Mouse (Mus musculus) embryonic facial prominence, embryonic 12.5 days (tissue): ENCODE measurements around the gene Pnliprp2. TPM values are rescaled to one million over a fixed set of nuclear protein-coding genes. Genes with fewer than 3 reads are reported as not detected.
A peak's percentile ranks its signal among the peaks of the same experiment; 100 is the strongest.

Experiments used
- ATAC-seq: fragments of 200-750 bp; cut with Nextera tagmentation; 2 replicates; pipeline ENCODE4 v1.8.0; 2017; ENCODE audit not compliant: insufficient number of reproducible peaks, insufficient read depth, low FRiP score, low TSS enrichment
- H3K27ac ChIP-seq: fragments of 300-500 bp; sonication (generic); 2 replicates; pipeline ENCODE4 v1.5.1; 2016; ENCODE audit warnings: mild to moderate bottlenecking
- H3K27me3 ChIP-seq: fragments of 300-500 bp; sonication (generic); 2 replicates; pipeline ENCODE4 v1.6.1; 2016; ENCODE audit warnings: mild to moderate bottlenecking, moderate library complexity
- H3K36me3 ChIP-seq: fragments of 300-500 bp; sonication (generic); 2 replicates; pipeline ENCODE4 v1.6.1; 2016; ENCODE audit warnings: mild to moderate bottlenecking
- H3K4me1 ChIP-seq: fragments of 300-500 bp; sonication (generic); 2 replicates; pipeline ENCODE4 v1.6.1; 2016
- H3K4me2 ChIP-seq: fragments of 300-500 bp; sonication (generic); replicated peaks from 2 replicates; pipeline ENCODE4 v1.6.1; 2016; ENCODE audit warnings: mild to moderate bottlenecking, moderate library complexity
- H3K4me3 ChIP-seq: fragments of 300-500 bp; sonication (generic); 2 replicates; pipeline ENCODE4 v1.5.1; 2016; ENCODE audit warnings: mild to moderate bottlenecking
- H3K9ac ChIP-seq: fragments of 300-500 bp; sonication (generic); 2 replicates; pipeline ENCODE4 v1.6.1; 2016; ENCODE audit warnings: mild to moderate bottlenecking, moderate library complexity
- H3K9me3 ChIP-seq: fragments of 300-500 bp; sonication (generic); 2 replicates; pipeline ENCODE4 v1.6.1; 2016; ENCODE audit warnings: mild to moderate bottlenecking, moderate library complexity
- WGBS: fragments of 180-500 bp; shearing (Covaris S2); methylation state at CpG from one replicate; pipeline ENCODE4 v1.1.7; 2016; 5-methylcytosine and 5-hydroxymethylcytosine counted together
- polyA plus RNA-seq: library from polyadenylated mRNA; unstranded; fragments of >200 nt; fragmentation: Nextera tagmentation; extraction: Ambion mirVana; gene quantifications from 2 replicates; pipeline ENCODE4 v1.2.1, GENCODE M21; 2016

Gene Pnliprp2
- not detected in 2 replicates for polyA plus RNA-seq

DNA sequence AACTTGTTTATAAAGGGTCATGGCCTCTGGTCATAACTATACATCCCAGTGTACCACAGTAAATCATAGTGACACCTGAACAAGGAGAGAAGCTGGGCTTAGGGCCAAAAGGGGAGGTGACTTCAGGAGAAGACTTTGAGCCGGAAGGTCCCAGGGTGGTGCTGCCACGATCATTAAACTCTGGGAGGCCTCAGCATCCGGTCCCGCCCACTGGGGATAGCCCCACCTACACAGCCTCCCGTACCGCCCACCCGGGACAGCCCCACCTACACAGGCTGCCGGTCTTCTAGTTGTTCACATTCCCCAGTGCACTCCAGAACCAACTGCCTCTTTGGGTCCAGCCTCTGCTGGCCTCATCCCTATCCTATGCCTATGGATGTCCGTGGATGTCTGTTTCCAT is at the start of gene Pnliprp2:
Gene Pnliprp2 (plus strand): TSS at position 297 of the 400 bp plus-strand sequence.
- no peak for ATAC-seq
- 66% methylated on average over 9 of the region's 9 CpGs for WGBS
- Histone ChIP-seq H3K36me3 (no peaks in the 10 kb centered on the region), H3K4me1 (0 out of 2 replicates have a peak, but pooled peaks cover 8% of the 10 kb centered on the region), H3K4me2 (no peak within 1 kb of the TSS), H3K9ac (no peak within 1 kb of the TSS), H3K4me3 (no peak within 1 kb of the TSS), H3K9me3 (no peaks in the 10 kb centered on the region), H3K27me3 (0 out of 2 replicates have a peak, but pooled peaks cover 5% of the 10 kb centered on the region), H3K27ac (no peak within 1 kb of the TSS)

DNA sequence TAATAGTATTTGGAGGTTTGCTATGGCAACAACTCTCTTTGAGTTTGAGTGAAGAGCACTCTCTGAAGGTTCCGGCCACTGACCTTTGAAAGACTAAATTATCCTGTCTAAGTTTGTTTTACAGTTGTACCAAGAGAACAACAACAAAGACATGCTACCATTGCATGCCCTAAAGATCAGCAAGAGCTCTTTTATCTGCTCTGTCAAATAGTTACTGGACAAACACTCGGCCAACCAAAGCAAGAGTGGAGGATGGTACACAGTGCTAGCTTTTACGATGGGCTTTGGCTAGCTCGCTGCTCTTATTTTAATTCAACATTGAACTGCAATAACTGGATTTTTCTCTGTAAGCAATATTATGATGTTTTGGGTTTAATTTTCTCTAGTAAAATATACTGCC is 41.6 kb upstream of the Pnliprp2 start:
- Histone ChIP-seq H3K27ac (no peak overlapping the region), H3K4me1 (no peaks in the 10 kb centered on the region), H3K36me3 (no peaks in the 10 kb centered on the region), H3K9ac (no peak overlapping the region), H3K27me3 (no peaks in the 10 kb centered on the region), H3K9me3 (no peaks in the 10 kb centered on the region), H3K4me2 (no peak overlapping the region), H3K4me3 (no peak overlapping the region)
- no peak for ATAC-seq
- 89% methylated on average over 4 of the region's 4 CpGs for WGBS

DNA sequence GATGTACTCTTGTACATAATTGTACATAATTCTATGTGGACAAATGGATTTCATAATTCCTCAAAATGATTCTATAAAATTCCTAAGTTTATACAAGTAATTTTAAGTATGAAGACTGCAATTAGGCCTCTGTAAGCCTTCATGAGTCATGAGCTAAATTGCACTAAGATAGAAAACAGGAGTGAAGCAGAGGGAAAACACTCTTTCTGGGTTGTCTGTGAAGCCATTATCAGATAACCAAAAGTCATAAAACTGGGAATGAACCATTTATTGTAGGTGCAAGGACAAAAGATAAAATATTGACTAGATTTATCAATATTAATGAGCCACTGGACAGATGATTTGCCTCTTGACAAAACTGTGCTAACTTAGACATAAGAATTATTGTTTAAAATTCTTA is 39.1 kb upstream of the Pnliprp2 start:
- H3K27ac ChIP-seq: no peak overlapping the region

DNA sequence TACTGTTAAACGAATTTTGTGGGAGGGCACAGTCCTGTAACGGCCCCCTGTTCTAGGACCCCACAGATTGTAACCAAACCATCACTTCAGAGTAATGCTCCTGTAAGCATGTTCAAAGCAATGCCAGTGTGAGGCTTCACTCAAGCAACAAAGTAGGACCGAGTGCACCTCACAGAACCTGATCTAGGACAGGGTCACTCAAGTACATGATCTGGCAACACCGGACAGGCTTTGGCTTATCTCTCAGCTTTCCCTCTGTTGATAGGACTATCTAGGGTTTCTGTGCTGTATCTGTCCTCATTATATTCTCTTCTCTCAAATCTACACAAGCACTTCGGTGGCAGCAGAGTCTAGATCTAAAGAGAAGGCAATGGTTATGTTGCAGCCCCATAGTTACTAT is 33.0 kb upstream of the Pnliprp2 start:
- Histone ChIP-seq H3K27ac (no peak overlapping the region), H3K4me3 (no peak overlapping the region), H3K4me2 (no peak overlapping the region), H3K27me3 (no peaks in the 10 kb centered on the region), H3K36me3 (no peaks in the 10 kb centered on the region), H3K4me1 (0 out of 2 replicates have a peak, but pooled peaks cover 6% of the 10 kb centered on the region), H3K9me3 (no peaks in the 10 kb centered on the region), H3K9ac (no peak overlapping the region)
- 86% methylated on average over 5 of the region's 5 CpGs for WGBS
- no peak for ATAC-seq

More for the DNA sequence above, 39.1 kb upstream of the Pnliprp2 start:
- no peaks in the 10 kb centered on the region for H3K4me1 ChIP-seq
- no peaks in the 10 kb centered on the region for H3K27me3 ChIP-seq
- ATAC-seq: no peak
- H3K4me3 ChIP-seq: no peak overlapping the region
- no peak overlapping the region for H3K9ac ChIP-seq
- no peaks in the 10 kb centered on the region for H3K36me3 ChIP-seq
- no peaks in the 10 kb centered on the region for H3K9me3 ChIP-seq
- H3K4me2 ChIP-seq: no peak overlapping the region

- Histone ChIP-seq H3K4me3 (no peak overlapping the region), H3K4me2 (no peak overlapping the region), H3K9ac (no peak overlapping the region), H3K4me1 (0 out of 2 replicates have a peak, but pooled peaks cover 6% of the 10 kb centered on the region), H3K9me3 (no peaks in the 10 kb centered on the region), H3K27ac (peak overlapping the region; percentile 25; the same call in 1 of the 2 replicates), H3K27me3 (no peaks in the 10 kb centered on the region), H3K36me3 (no peaks in the 10 kb centered on the region)
- no peak for ATAC-seq
- 62% methylated on average over 5 of the region's 5 CpGs for WGBS
Observed at GRCm38 (mm10) chr19:58727756-58728155, 31.8 kb upstream of the Pnliprp2 start.

DNA sequence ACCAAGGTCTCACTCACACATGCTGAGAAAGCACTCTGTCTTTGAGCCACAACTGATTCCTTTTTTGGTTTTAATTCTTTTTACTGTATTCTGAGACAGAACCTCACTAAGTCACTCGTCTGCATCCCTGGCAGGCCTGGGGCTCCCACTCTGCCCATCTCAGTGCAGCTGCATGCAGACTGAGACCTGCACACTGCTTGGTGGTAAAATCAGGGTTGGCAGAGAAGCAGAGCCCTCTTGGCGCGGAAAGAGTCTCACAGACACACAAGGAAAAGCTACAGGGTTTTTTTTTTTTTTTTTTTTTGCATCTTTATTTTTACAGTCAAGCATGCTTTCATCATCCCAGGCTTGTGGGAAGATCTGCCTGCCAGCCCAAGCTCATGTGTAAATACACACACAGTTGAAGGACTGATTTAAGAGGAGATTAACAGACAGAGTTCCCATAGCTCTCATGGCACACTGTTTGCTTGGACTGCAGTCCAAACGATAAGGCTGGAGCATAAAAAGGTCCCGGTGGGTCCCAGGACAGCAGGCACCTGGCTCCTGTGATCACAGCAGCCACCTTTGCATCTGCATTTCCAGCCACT is 31.0 kb upstream of the Pnliprp2 start, which contains the start of gene Pnliprp1:
Gene Pnliprp1 (plus strand): TSS at position 443 of the 587 bp plus-strand sequence.
- H3K4me1 ChIP-seq: 0 out of 2 replicates have a peak, but pooled peaks cover 6% of the 10 kb centered on the region
- H3K27me3 ChIP-seq: no peaks in the 10 kb centered on the region
- peak within 1 kb of the TSS; percentile 25; the same call in 1 of the 2 replicates for H3K27ac ChIP-seq
- WGBS: 51% methylated on average over 5 of the region's 5 CpGs
- no peak within 1 kb of the TSS for H3K9ac ChIP-seq
- no peak within 1 kb of the TSS for H3K4me2 ChIP-seq
- ATAC-seq: no peak
- H3K36me3 ChIP-seq: no peaks in the 10 kb centered on the region
- H3K9me3 ChIP-seq: no peaks in the 10 kb centered on the region
- no peak within 1 kb of the TSS for H3K4me3 ChIP-seq

DNA sequence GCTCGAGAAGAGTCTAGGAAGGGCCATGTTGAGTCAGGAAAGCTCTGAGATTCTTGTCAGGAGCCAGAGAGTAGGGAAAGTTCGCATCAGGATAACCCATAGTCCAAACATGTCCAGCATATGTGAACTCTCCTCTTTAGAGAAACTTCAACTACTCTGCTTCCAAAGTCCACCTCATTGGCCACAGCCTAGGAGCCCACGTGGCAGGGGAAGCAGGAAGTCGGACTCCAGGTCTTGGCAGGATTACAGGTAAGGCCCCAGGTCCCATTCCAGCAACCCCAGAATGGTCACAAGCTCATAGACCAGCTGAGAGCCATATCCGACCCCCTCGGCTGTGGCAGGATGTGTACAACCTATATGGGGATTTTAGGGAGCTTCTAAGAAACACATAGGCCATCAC is 26.3 kb upstream of the Pnliprp2 start:
- Histone ChIP-seq H3K4me1 (no peaks in the 10 kb centered on the region), H3K9me3 (no peaks in the 10 kb centered on the region), H3K4me2 (no peak overlapping the region), H3K9ac (no peak overlapping the region), H3K36me3 (no peaks in the 10 kb centered on the region), H3K27me3 (no peaks in the 10 kb centered on the region), H3K4me3 (no peak overlapping the region), H3K27ac (no peak overlapping the region)
- ATAC-seq: no peak
- 77% methylated on average over 6 of the region's 6 CpGs for WGBS

GRCm38 (mm10) chr19:58738111-58738510 is 21.4 kb upstream of the Pnliprp2 start:
- Histone ChIP-seq H3K9me3 (no peaks in the 10 kb centered on the region), H3K27ac (no peak overlapping the region), H3K4me1 (no peaks in the 10 kb centered on the region), H3K36me3 (no peaks in the 10 kb centered on the region), H3K27me3 (no peaks in the 10 kb centered on the region), H3K4me2 (no peak overlapping the region), H3K4me3 (no peak overlapping the region), H3K9ac (no peak overlapping the region)
- 85% methylated on average over 4 of the region's 4 CpGs for WGBS
- no peak for ATAC-seq

- WGBS: 75% methylated on average over 6 of the region's 6 CpGs
- H3K4me3 ChIP-seq: no peak overlapping the region
Observed at GRCm38 (mm10) chr19:58741036-58741435, 18.5 kb upstream of the Pnliprp2 start.

GRCm38 (mm10) chr19:58742711-58743110 is 16.8 kb upstream of the Pnliprp2 start:
- 86% methylated on average over 4 of the region's 4 CpGs for WGBS
- H3K4me1 ChIP-seq: no peaks in the 10 kb centered on the region
- ATAC-seq: no peak

More at GRCm38 (mm10) chr19:58741036-58741435, 18.5 kb upstream of the Pnliprp2 start:
- Histone ChIP-seq H3K9me3 (no peaks in the 10 kb centered on the region), H3K36me3 (no peaks in the 10 kb centered on the region), H3K27me3 (no peaks in the 10 kb centered on the region), H3K4me2 (no peak overlapping the region), H3K9ac (no peak overlapping the region), H3K4me1 (no peaks in the 10 kb centered on the region), H3K27ac (no peak overlapping the region)
- no peak for ATAC-seq

DNA sequence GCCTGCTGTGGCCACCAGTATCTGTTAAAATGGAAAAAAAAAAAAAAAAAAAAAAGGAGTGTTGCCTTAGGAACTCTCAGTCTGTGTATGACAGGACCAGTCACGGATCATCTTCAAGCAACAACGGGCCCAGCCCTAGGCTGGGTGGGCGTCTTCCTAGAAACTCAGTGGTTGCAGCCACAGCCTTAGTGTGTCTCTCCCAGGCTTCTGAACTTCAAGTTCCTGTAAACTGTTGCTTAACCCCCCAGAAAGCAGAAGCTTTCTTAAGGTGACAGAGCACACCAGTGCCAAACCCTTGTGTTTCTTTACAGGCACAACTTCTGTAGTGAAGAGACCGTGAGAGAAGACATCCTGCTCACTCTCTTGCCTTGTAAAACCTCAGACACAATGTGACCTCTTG is 15.8 kb upstream of the Pnliprp2 start:
- ATAC-seq: no peak
- WGBS: 78% methylated on average over 4 of the region's 4 CpGs
- Histone ChIP-seq H3K27me3 (no peaks in the 10 kb centered on the region), H3K9me3 (no peaks in the 10 kb centered on the region), H3K27ac (no peak overlapping the region), H3K4me3 (no peak overlapping the region), H3K4me2 (no peak overlapping the region), H3K9ac (no peak overlapping the region), H3K36me3 (no peaks in the 10 kb centered on the region), H3K4me1 (no peaks in the 10 kb centered on the region)

More at GRCm38 (mm10) chr19:58742711-58743110, 16.8 kb upstream of the Pnliprp2 start:
- no peaks in the 10 kb centered on the region for H3K9me3 ChIP-seq
- no peak overlapping the region for H3K4me3 ChIP-seq
- no peak overlapping the region for H3K9ac ChIP-seq
- no peak overlapping the region for H3K27ac ChIP-seq
- H3K36me3 ChIP-seq: no peaks in the 10 kb centered on the region
- H3K4me2 ChIP-seq: no peak overlapping the region
- no peaks in the 10 kb centered on the region for H3K27me3 ChIP-seq

- Histone ChIP-seq H3K36me3 (no peaks in the 10 kb centered on the region), H3K27me3 (no peaks in the 10 kb centered on the region), H3K4me2 (no peak overlapping the region), H3K27ac (no peak overlapping the region), H3K9ac (no peak overlapping the region), H3K4me1 (no peaks in the 10 kb centered on the region), H3K4me3 (no peak overlapping the region), H3K9me3 (no peaks in the 10 kb centered on the region)
- no peak for ATAC-seq
- 88% methylated on average over 9 of the region's 9 CpGs for WGBS
Observed at GRCm38 (mm10) chr19:58747498-58748000, 12.0 kb upstream of the Pnliprp2 start.
